Mouse (Mus musculus) embryonic facial prominence, embryonic 15.5 days (tissue): ENCODE measurements around the gene Inpp5f. TPM values are rescaled to one million over a fixed set of nuclear protein-coding genes. Genes with fewer than 3 reads are reported as not detected.
A peak's percentile ranks its signal among the peaks of the same experiment; 100 is the strongest.

Experiments
- ATAC-seq: fragments of 200-750 bp; cut with Nextera tagmentation; 2 replicates; pipeline ENCODE4 v1.8.0; 2017; ENCODE audit warnings: low read depth, moderate TSS enrichment; ENCODE audit not compliant: insufficient number of reproducible peaks, low FRiP score, low TSS enrichment
- H3K27ac ChIP-seq: fragments of 300-500 bp; sonication (generic); replicated peaks from 2 replicates; pipeline ENCODE4 v1.5.1; 2015; ENCODE audit warnings: mild to moderate bottlenecking, inconsistent platforms
- H3K27me3 ChIP-seq: fragments of 300-500 bp; sonication (generic); 2 replicates; pipeline ENCODE4 v1.6.1; 2015; ENCODE audit warnings: inconsistent platforms
- H3K36me3 ChIP-seq: fragments of 300-500 bp; sonication (generic); 2 replicates; pipeline ENCODE4 v1.6.1; 2015; ENCODE audit warnings: mild to moderate bottlenecking, inconsistent platforms
- H3K4me1 ChIP-seq: fragments of 300-500 bp; sonication (generic); 2 replicates; pipeline ENCODE4 v1.6.1; 2015; ENCODE audit warnings: inconsistent platforms
- H3K4me2 ChIP-seq: fragments of 300-500 bp; sonication (generic); replicated peaks from 2 replicates; pipeline ENCODE4 v1.6.1; 2015; ENCODE audit warnings: mild to moderate bottlenecking, inconsistent platforms
- H3K4me3 ChIP-seq: fragments of 300-500 bp; sonication (generic); replicated peaks from 2 replicates; pipeline ENCODE4 v1.5.1; 2015; ENCODE audit warnings: mild to moderate bottlenecking, inconsistent platforms
- H3K9ac ChIP-seq: fragments of 300-500 bp; sonication (generic); 2 replicates; pipeline ENCODE4 v1.6.1; 2015; ENCODE audit warnings: inconsistent platforms
- H3K9me3 ChIP-seq: fragments of 300-500 bp; sonication (generic); replicated peaks from 2 replicates; pipeline ENCODE4 v1.6.1; 2016; ENCODE audit warnings: inconsistent platforms
- WGBS: fragments of 180-500 bp; shearing (Covaris S2); methylation state at CpG from one replicate; pipeline ENCODE4 v1.1.7; 2015; 5-methylcytosine and 5-hydroxymethylcytosine counted together
- polyA plus RNA-seq: library from polyadenylated mRNA; unstranded; fragments of >200 nt; fragmentation: Nextera tagmentation; extraction: Ambion mirVana; gene quantifications from 2 replicates; pipeline ENCODE4 v1.2.1, GENCODE M21; 2015

Gene Inpp5f
- polyA plus RNA-seq, 1 experiment from 2014 or later: 18.8 TPM

GRCm38 (mm10) chr7:128705735-128706134 lies 94.6 kb downstream of the Inpp5f start:
- Histone ChIP-seq H3K4me1 (no peaks in the 10 kb centered on the region), H3K4me2 (no peak overlapping the region), H3K9ac (no peak overlapping the region), H3K27ac (no peak overlapping the region), H3K36me3 (peaks cover 93% of the 10 kb centered on the region), H3K9me3 (no peaks in the 10 kb centered on the region), H3K4me3 (no peak overlapping the region), H3K27me3 (no peaks in the 10 kb centered on the region)
- 28% methylated on average over 4 of the region's 4 CpGs for WGBS
- peak; percentile 67 for ATAC-seq

GRCm38 (mm10) chr7:128717991-128718390 lies 106.9 kb downstream of the Inpp5f start:
- Histone ChIP-seq H3K27me3 (no peaks in the 10 kb centered on the region), H3K9ac (no peak overlapping the region), H3K27ac (no peak overlapping the region), H3K9me3 (no peaks in the 10 kb centered on the region), H3K4me2 (no peak overlapping the region), H3K4me3 (no peak overlapping the region), H3K36me3 (peaks cover 83% of the 10 kb centered on the region), H3K4me1 (no peaks in the 10 kb centered on the region)
- no peak for ATAC-seq
- 63% methylated on average over 4 of the region's 4 CpGs for WGBS

GRCm38 (mm10) chr7:128724761-128725160 lies 113.6 kb downstream of the Inpp5f start:
- H3K27me3 ChIP-seq: no peaks in the 10 kb centered on the region
- 0 out of 2 replicates have a peak overlapping the region, but pooled peaks have one; percentile 28 for H3K27ac ChIP-seq
- H3K9ac ChIP-seq: no peak overlapping the region
- H3K4me2 ChIP-seq: no peak overlapping the region
- peaks cover 32% of the 10 kb centered on the region for H3K36me3 ChIP-seq
- H3K9me3 ChIP-seq: no peaks in the 10 kb centered on the region
- 31% methylated on average over 4 of the region's 4 CpGs for WGBS
- H3K4me1 ChIP-seq: peaks cover 17% of the 10 kb centered on the region; the same call in 1 of the 2 replicates
- peak; percentile 84 for ATAC-seq
- no peak overlapping the region for H3K4me3 ChIP-seq

GRCm38 (mm10) chr7:128725189-128725588 lies 114.1 kb downstream of the Inpp5f start:
- Histone ChIP-seq H3K4me2 (no peak overlapping the region), H3K9ac (no peak overlapping the region), H3K27me3 (no peaks in the 10 kb centered on the region), H3K4me1 (peaks cover 17% of the 10 kb centered on the region; the same call in 1 of the 2 replicates), H3K36me3 (peaks cover 29% of the 10 kb centered on the region), H3K4me3 (no peak overlapping the region), H3K27ac (0 out of 2 replicates have a peak overlapping the region, but pooled peaks have one; percentile 28), H3K9me3 (no peaks in the 10 kb centered on the region)
- WGBS: 72% methylated on average over 9 of the region's 9 CpGs
- no peak for ATAC-seq

- H3K36me3 ChIP-seq: peaks cover 18% of the 10 kb centered on the region
- H3K4me3 ChIP-seq: no peak overlapping the region
- no peak overlapping the region for H3K4me2 ChIP-seq
- no peak overlapping the region for H3K27ac ChIP-seq
- H3K27me3 ChIP-seq: no peaks in the 10 kb centered on the region
- H3K9me3 ChIP-seq: no peaks in the 10 kb centered on the region
- no peak for ATAC-seq
- no peak overlapping the region for H3K9ac ChIP-seq
- peaks cover 19% of the 10 kb centered on the region; the same call in 1 of the 2 replicates for H3K4me1 ChIP-seq
- 71% methylated on average over 10 of the region's 10 CpGs for WGBS
These were observed 115.9 kb downstream of the Inpp5f start for GRCm38 (mm10) chr7:128726999-128727398.

GRCm38 (mm10) chr7:128727701-128728100 lies 116.6 kb downstream of the Inpp5f start:
- 68% methylated on average over 5 of the region's 5 CpGs for WGBS
- H3K27ac ChIP-seq: no peak overlapping the region
- no peaks in the 10 kb centered on the region for H3K27me3 ChIP-seq
- no peak overlapping the region for H3K4me2 ChIP-seq
- no peak for ATAC-seq
- no peaks in the 10 kb centered on the region for H3K9me3 ChIP-seq
- H3K9ac ChIP-seq: no peak overlapping the region
- H3K4me3 ChIP-seq: no peak overlapping the region
- H3K36me3 ChIP-seq: peaks cover 12% of the 10 kb centered on the region
- H3K4me1 ChIP-seq: peaks cover 19% of the 10 kb centered on the region; the same call in 1 of the 2 replicates

DNA sequence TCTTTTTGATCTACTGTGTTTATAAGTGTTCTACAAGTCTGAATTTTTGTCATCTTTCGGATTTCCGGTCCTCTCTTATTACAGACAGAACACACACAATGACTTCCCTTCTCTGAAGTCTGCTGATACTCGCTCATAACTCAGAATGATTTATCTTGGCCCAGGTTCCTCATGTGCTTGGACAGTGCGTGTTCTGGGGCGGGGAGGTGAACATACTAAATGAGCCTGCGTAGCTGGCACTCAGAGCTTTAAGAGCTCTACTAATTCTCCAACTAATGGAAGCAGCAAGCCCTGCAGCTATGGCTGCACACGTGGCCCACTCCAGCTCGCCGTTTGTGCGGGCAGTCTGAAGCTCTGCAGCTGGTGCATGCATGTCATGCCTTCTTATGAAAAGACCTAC lies 117.6 kb downstream of the Inpp5f start:
- Histone ChIP-seq H3K36me3 (0 out of 2 replicates have a peak, but pooled peaks cover 5% of the 10 kb centered on the region), H3K27ac (no peak overlapping the region), H3K4me1 (peaks cover 19% of the 10 kb centered on the region; the same call in 1 of the 2 replicates), H3K4me2 (no peak overlapping the region), H3K27me3 (no peaks in the 10 kb centered on the region), H3K9ac (no peak overlapping the region), H3K9me3 (no peaks in the 10 kb centered on the region), H3K4me3 (no peak overlapping the region)
- no peak for ATAC-seq
- WGBS: 77% methylated on average over 10 of the region's 10 CpGs

DNA sequence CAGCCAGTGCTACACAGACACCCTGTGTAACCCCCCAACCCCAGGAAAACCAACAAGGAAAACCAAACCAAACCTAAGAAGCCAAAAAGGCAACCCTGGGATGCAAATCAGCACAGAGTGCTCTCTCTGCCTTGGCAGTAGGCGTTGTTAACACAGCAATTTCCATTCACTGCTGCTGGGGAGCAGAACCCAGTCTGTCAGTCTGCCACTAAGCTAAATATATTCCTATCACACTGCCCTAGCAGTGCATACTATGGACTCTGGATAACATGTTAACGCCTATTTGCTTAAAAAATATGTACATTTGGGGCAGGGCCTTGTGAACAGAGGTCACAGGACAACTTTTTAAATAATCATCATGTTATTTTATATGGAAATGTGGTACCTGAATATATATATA lies 120.5 kb downstream of the Inpp5f start:
- no peaks in the 10 kb centered on the region for H3K27me3 ChIP-seq
- no peak overlapping the region for H3K4me3 ChIP-seq
- H3K4me1 ChIP-seq: peaks cover 18% of the 10 kb centered on the region; the same call in 1 of the 2 replicates
- no peak overlapping the region for H3K4me2 ChIP-seq
- ATAC-seq: no peak
- no peaks in the 10 kb centered on the region for H3K9me3 ChIP-seq
- 83% methylated on average over 2 of the region's 2 CpGs for WGBS
- no peak overlapping the region for H3K9ac ChIP-seq
- peaks cover 3% of the 10 kb centered on the region; the same call in 1 of the 2 replicates for H3K36me3 ChIP-seq
- H3K27ac ChIP-seq: no peak overlapping the region

- 64% methylated on average over 5 of the region's 5 CpGs for WGBS
- H3K4me1 ChIP-seq: peaks cover 31% of the 10 kb centered on the region
- no peaks in the 10 kb centered on the region for H3K9me3 ChIP-seq
- peak overlapping the region; percentile 66 for H3K4me2 ChIP-seq
- H3K36me3 ChIP-seq: peaks cover 3% of the 10 kb centered on the region; the same call in 1 of the 2 replicates
- ATAC-seq: no peak
- H3K27ac ChIP-seq: no peak overlapping the region
- H3K9ac ChIP-seq: no peak overlapping the region
- 0 out of 2 replicates have a peak, but pooled peaks cover 5% of the 10 kb centered on the region for H3K27me3 ChIP-seq
- peak overlapping the region; percentile 99 for H3K4me3 ChIP-seq
These were observed 126.9 kb downstream of the Inpp5f start for GRCm38 (mm10) chr7:128738041-128738440.

- WGBS: under 1% methylated on average over 15 of the region's 15 CpGs
- Histone ChIP-seq H3K4me3 (peak overlapping the region; percentile 99), H3K9ac (peak overlapping the region; percentile 99), H3K4me1 (peaks cover 33% of the 10 kb centered on the region), H3K27ac (no peak overlapping the region), H3K4me2 (peak overlapping the region; percentile 66), H3K36me3 (peaks cover 3% of the 10 kb centered on the region; the same call in 1 of the 2 replicates), H3K27me3 (peaks cover 5% of the 10 kb centered on the region; the same call in 1 of the 2 replicates), H3K9me3 (no peaks in the 10 kb centered on the region)
- ATAC-seq: no peak
These were observed 128.0 kb downstream of the Inpp5f start for GRCm38 (mm10) chr7:128739116-128739461.

DNA sequence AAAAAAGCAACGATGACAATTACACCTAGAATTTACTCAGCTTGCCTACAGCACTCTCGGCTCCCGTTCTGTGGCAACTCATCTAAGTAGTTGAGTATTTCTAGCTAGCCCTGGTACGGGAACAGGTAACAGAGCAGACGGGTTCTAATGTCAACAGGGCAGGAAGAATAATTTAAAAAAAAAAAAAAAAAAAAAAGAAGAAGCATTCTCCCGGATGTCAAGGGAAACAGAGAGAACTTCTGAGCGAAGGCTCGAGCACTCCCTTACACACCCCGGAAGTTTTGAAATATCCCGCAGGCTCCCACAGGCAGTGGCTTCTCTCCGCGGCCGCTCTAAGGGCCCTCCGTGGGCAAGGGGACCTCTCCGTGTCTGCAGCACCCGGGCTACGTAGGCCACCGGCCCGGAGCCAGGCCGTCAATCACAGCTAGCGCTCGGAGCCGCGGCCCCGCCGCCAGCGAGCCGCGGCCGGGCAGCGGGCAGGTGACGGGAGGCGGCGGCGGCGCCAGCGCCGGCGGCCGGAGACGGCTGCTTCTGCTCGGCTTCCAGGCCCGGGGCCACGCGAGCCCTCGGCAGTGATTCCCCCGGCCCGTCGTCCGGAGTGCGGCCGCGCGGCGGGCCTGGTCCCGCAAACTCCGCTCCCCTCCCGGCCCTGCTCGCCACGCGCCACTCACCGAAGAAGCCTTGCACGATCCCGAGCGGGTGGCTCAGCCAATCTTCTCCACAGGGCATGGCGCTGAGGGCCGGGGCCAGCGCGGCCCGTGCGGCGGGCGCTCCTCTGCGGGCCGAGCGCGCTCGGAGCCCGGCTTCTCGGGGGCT lies 128.5 kb downstream of the Inpp5f start:
- peak; percentile 61 for ATAC-seq
- WGBS: under 1% methylated on average over 78 of the region's 80 CpGs

More for the DNA sequence above, 128.5 kb downstream of the Inpp5f start:
- Histone ChIP-seq H3K4me2 (peak overlapping the region; percentile 66), H3K27me3 (peaks cover 5% of the 10 kb centered on the region; the same call in 1 of the 2 replicates), H3K4me3 (peak overlapping the region; percentile 99), H3K27ac (peak overlapping the region; percentile 85), H3K4me1 (peaks cover 37% of the 10 kb centered on the region), H3K9ac (peak overlapping the region; percentile 99), H3K9me3 (no peaks in the 10 kb centered on the region), H3K36me3 (peaks cover under 1% of the 10 kb centered on the region; the same call in 1 of the 2 replicates)
